Mouse (Mus musculus) embryonic facial prominence, embryonic 13.5 days (tissue): ENCODE data around the gene Nectin2. TPM values are rescaled to one million over a fixed set of nuclear protein-coding genes. Genes with fewer than 3 reads are reported as not detected.

Source experiments
- ATAC-seq: fragments of 200-750 bp; cut with Nextera tagmentation; 2 replicates; pipeline ENCODE4 v1.8.0; 2017; ENCODE audit warnings: low read depth; ENCODE audit not compliant: insufficient number of reproducible peaks, insufficient read depth, low FRiP score, low TSS enrichment
- H3K27ac ChIP-seq: fragments of 300-500 bp; sonication (generic); 2 replicates; pipeline ENCODE4 v1.5.1; 2015; ENCODE audit warnings: moderate library complexity, mild to moderate bottlenecking, inconsistent platforms
- H3K27me3 ChIP-seq: fragments of 300-500 bp; sonication (generic); 2 replicates; pipeline ENCODE4 v1.6.1; 2015; ENCODE audit warnings: mild to moderate bottlenecking, inconsistent platforms
- H3K36me3 ChIP-seq: fragments of 300-500 bp; sonication (generic); 2 replicates; pipeline ENCODE4 v1.6.1; 2015; ENCODE audit warnings: mild to moderate bottlenecking, inconsistent platforms
- H3K4me1 ChIP-seq: fragments of 300-500 bp; sonication (generic); 2 replicates; pipeline ENCODE4 v1.6.1; 2015; ENCODE audit warnings: inconsistent platforms
- H3K4me2 ChIP-seq: fragments of 300-500 bp; sonication (generic); 2 replicates; pipeline ENCODE4 v1.6.1; 2015; ENCODE audit warnings: moderate library complexity, mild to moderate bottlenecking, inconsistent platforms
- H3K4me3 ChIP-seq: fragments of 300-500 bp; sonication (generic); 2 replicates; pipeline ENCODE4 v1.5.1; 2015; ENCODE audit warnings: mild to moderate bottlenecking, inconsistent platforms
- H3K9ac ChIP-seq: fragments of 300-500 bp; sonication (generic); 2 replicates; pipeline ENCODE4 v1.6.1; 2015; ENCODE audit warnings: mild to moderate bottlenecking, inconsistent platforms
- H3K9me3 ChIP-seq: fragments of 300-500 bp; sonication (generic); 2 replicates; pipeline ENCODE4 v1.6.1; 2016; ENCODE audit warnings: inconsistent platforms
- WGBS: fragments of 180-500 bp; shearing (Covaris S2); methylation state at CpG from one replicate; pipeline ENCODE4 v1.1.7; 2015; ENCODE audit warnings: mixed read lengths; 5-methylcytosine and 5-hydroxymethylcytosine counted together
- polyA plus RNA-seq: library from polyadenylated mRNA; unstranded; fragments of >200 nt; fragmentation: Nextera tagmentation; extraction: Ambion mirVana; gene quantifications from 2 replicates; pipeline ENCODE4 v1.2.1, GENCODE M21; 2015

Nectin2 gene
- polyA plus RNA-seq, 1 experiment from 2014 or later: 87.0 TPM

DNA sequence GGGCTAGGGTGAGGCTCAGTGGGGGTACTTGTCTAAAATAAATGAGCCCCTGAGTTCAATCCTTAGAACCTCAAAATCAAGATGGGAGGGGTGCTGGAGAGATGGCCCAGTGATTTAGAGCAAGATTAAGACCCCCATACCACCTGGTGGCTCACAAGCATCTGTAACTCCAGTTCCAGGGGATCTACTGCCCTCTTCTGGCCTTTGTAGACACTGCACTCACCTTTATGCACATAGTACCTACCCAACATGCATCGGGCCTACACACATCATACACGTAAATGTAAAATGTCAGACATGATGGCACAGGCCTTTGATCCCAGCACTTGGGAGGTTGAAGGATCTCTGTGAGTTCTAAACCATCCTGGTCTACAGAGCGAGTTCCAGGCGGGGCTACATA lies 32.4 kb upstream of the Nectin2 start:
- no peaks in the 10 kb centered on the region for H3K9me3 ChIP-seq
- no peak overlapping the region for H3K4me2 ChIP-seq
- no peak overlapping the region for H3K4me3 ChIP-seq
- H3K36me3 ChIP-seq: no peaks in the 10 kb centered on the region
- H3K9ac ChIP-seq: no peak overlapping the region
- 90% methylated on average over 4 of the region's 4 CpGs for WGBS
- peaks cover 4% of the 10 kb centered on the region for H3K4me1 ChIP-seq
- ATAC-seq: no peak
- H3K27ac ChIP-seq: no peak overlapping the region
- H3K27me3 ChIP-seq: no peaks in the 10 kb centered on the region

DNA sequence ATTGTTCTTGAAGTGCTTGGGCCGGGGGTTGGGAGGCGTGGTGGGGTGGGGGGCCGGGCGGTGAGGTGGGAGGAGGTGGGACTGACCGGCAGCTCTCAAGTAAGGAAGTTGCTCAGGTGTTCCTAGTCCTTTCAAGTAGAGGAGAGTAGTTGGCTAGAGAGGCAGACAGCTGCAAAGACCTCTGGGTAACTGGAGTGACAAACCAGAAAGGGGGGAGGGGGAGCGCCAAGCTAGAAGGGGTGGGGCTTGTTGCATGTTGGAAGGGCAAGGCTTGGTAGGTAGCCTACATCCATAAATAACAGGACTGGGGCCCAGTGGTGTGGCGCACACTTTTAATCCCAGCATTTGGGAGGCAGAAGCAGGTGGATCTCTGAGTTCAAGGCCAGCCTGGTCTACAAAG lies 31.5 kb upstream of the Nectin2 start:
- H3K4me1 ChIP-seq: peaks cover 4% of the 10 kb centered on the region
- no peaks in the 10 kb centered on the region for H3K27me3 ChIP-seq
- no peaks in the 10 kb centered on the region for H3K9me3 ChIP-seq
- no peak overlapping the region for H3K27ac ChIP-seq
- no peak overlapping the region for H3K4me3 ChIP-seq
- 91% methylated on average over 7 of the region's 7 CpGs for WGBS
- ATAC-seq: no peak
- no peak overlapping the region for H3K4me2 ChIP-seq
- H3K36me3 ChIP-seq: no peaks in the 10 kb centered on the region
- H3K9ac ChIP-seq: no peak overlapping the region

DNA sequence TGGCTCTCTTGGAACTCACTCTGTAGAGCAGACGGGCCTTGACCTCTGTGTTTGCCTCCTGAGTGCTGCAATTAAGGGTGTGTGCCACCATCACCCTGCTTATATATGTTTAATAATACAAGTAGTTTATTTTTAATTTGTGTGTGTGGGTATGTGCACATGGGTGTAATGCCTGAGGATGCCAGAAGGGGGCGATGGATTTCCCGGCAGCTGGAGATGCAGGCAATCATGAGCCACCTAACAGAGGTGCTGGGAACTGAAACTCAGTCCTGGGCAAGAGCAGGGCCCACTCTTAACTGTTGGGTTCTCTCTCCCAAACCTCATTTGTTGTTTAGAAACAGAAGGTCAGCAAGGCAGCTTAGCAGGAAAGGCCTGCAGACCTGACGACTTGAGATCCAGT lies 29.6 kb upstream of the Nectin2 start:
- no peaks in the 10 kb centered on the region for H3K36me3 ChIP-seq
- H3K27me3 ChIP-seq: no peaks in the 10 kb centered on the region
- 77% methylated on average over 4 of the region's 4 CpGs for WGBS
- H3K27ac ChIP-seq: no peak overlapping the region
- no peak overlapping the region for H3K4me3 ChIP-seq
- ATAC-seq: no peak
- no peak overlapping the region for H3K9ac ChIP-seq
- H3K9me3 ChIP-seq: no peaks in the 10 kb centered on the region
- no peaks in the 10 kb centered on the region for H3K4me1 ChIP-seq
- no peak overlapping the region for H3K4me2 ChIP-seq

DNA sequence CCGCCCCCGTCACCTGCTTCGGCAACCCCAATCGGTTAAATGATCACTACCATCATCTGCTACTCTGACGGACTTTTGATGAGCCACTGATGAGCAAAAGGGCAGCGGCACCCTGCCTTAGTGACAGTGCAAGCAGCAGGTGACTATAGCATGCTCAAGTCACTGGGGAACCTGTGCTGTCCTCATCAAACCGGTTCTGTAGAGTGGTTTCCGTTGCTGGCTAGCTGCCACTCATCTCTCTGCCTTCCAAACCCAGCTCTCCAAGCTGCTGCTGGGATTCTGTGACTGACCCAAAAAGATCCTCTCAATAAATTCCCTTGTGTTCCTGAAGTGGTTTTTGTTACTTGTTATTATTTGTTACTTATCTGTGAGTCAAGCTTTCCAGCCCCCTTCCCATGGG lies 28.4 kb upstream of the Nectin2 start:
- no peak for ATAC-seq
- WGBS: 77% methylated on average over 8 of the region's 8 CpGs
- H3K9ac ChIP-seq: no peak overlapping the region
- H3K27ac ChIP-seq: no peak overlapping the region
- no peaks in the 10 kb centered on the region for H3K36me3 ChIP-seq
- no peaks in the 10 kb centered on the region for H3K27me3 ChIP-seq
- H3K4me2 ChIP-seq: no peak overlapping the region
- no peak overlapping the region for H3K4me3 ChIP-seq
- no peaks in the 10 kb centered on the region for H3K9me3 ChIP-seq
- no peaks in the 10 kb centered on the region for H3K4me1 ChIP-seq

DNA sequence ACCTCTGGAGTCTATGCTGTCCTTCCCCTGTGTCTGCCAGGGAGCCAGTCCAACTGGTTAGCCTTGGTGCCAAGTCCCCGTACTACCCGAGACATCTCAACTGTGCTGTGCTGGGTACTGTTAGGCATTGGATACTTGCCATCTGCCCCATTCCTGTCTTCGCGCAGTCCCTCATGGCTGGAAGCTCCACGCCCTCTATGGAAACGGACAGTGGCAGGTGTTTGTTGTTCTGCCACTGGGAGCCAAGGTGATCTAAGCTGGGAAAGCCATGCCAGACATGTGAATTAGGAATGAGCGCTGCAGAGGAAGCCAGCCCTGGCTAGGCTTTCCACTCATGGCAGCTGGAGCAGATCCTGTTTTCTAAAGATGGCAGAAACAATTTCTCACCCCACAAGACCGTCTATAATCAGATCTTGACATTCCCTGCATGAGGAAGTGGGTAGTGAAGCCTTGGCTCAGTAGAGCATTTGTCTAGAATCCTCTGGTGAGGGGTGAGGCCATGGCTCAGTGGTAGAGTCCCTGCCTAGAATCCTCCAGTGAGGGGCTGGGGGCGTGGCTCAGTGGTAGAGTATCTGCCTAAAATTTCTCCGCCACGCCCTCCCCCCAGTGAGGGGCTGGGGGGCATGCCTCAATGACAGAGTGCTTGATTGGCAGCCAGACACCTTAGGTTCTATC lies 26.9 kb upstream of the Nectin2 start:
- H3K9ac ChIP-seq: no peak overlapping the region
- H3K4me1 ChIP-seq: no peaks in the 10 kb centered on the region
- no peak overlapping the region for H3K4me2 ChIP-seq
- H3K4me3 ChIP-seq: no peak overlapping the region
- no peak overlapping the region for H3K27ac ChIP-seq
- no peaks in the 10 kb centered on the region for H3K9me3 ChIP-seq
- H3K36me3 ChIP-seq: no peaks in the 10 kb centered on the region
- 90% methylated on average over 11 of the region's 11 CpGs for WGBS
- no peak for ATAC-seq
- no peaks in the 10 kb centered on the region for H3K27me3 ChIP-seq

DNA sequence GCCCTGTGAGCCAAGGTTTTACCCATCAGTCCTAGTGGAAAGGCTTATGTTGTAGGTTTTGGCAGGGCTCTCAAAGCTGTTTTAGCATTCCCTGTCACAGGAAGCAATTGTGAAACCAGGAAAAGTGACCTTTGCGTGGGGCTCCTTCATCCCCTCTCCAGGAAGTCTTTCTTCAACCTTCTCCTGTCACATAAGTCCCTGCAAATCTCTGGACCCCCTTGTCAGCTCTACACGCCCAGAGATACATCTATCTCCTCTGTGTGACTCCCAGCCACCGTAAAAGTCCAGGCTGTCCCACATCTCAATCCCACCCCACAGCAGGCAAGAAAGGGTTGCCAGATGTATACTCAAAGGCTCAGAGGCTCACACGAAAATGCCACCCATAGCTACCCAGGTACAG lies 21.4 kb upstream of the Nectin2 start:
- H3K4me3 ChIP-seq: no peak overlapping the region
- peaks cover 33% of the 10 kb centered on the region for H3K4me1 ChIP-seq
- no peak overlapping the region for H3K27ac ChIP-seq
- WGBS: 65% methylated on average over 4 of the region's 4 CpGs
- H3K27me3 ChIP-seq: peaks cover 6% of the 10 kb centered on the region
- H3K9me3 ChIP-seq: no peaks in the 10 kb centered on the region
- no peak overlapping the region for H3K9ac ChIP-seq
- no peak for ATAC-seq
- peak overlapping the region; percentile 84 for H3K4me2 ChIP-seq
- peaks cover 6% of the 10 kb centered on the region; the same call in 1 of the 2 replicates for H3K36me3 ChIP-seq

DNA sequence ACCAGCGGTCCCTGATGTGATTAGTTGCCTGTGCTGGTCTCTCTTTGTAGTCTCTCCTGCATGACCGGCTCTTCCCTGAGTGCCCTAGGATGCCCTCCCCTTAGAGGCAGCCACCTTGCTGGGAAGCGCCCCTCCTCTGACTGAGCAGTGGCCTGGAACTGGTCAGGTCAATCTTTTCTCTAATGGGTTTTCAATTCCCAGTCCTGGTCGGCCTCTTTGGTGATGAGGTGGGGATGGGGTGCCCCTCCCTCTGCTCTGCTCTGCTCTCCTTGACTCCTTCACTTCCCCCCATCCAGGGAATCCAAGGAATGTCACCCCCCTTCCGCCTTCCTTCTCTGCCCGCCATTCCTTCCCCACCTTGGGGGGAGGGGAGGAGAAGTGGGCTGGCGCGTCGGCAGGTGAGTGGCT lies 20.7 kb upstream of the Nectin2 start, which contains the start of gene Bcam:
TSS of gene Bcam (minus strand) at position 33 of the 408 bp plus-strand sequence.
- Histone ChIP-seq H3K27ac (peak within 1 kb of the TSS; percentile 77), H3K9me3 (no peaks in the 10 kb centered on the region), H3K9ac (peak within 1 kb of the TSS; percentile 75), H3K36me3 (peaks cover 11% of the 10 kb centered on the region), H3K27me3 (peaks cover 6% of the 10 kb centered on the region), H3K4me3 (peak within 1 kb of the TSS; percentile 54), H3K4me2 (peak within 1 kb of the TSS; percentile 84), H3K4me1 (peaks cover 33% of the 10 kb centered on the region)
- WGBS: under 1% methylated on average over 9 of the region's 9 CpGs
- peak; percentile 28; the same call in 1 of the 2 replicates for ATAC-seq

DNA sequence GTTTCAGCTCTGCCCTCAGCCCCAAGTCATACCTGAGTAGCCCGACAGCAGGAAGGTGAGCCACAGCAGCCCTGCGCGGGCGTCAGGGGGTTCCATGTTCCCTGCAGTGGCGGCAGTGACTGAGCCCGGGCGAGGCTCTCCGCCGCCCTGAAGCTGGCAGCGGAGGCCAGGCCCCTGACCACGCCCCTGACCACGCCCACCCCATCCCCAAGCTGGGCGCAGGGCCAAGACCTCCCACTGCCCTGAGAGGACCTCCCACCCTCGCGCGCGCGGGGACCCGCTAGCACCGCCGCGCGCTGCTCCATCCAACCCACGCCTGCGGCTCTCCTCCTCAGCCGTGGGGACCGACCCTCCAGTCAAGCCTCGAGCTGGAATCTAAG lies 20.1 kb upstream of the Nectin2 start:
- Histone ChIP-seq H3K27ac (peak overlapping the region; percentile 77), H3K9ac (peak overlapping the region; percentile 75), H3K4me3 (peak overlapping the region; percentile 54), H3K36me3 (peaks cover 16% of the 10 kb centered on the region), H3K4me1 (peaks cover 33% of the 10 kb centered on the region), H3K9me3 (no peaks in the 10 kb centered on the region), H3K4me2 (peak overlapping the region; percentile 84), H3K27me3 (peaks cover 6% of the 10 kb centered on the region)
- WGBS: under 1% methylated on average over 27 of the region's 28 CpGs
- ATAC-seq: peak; percentile 68

DNA sequence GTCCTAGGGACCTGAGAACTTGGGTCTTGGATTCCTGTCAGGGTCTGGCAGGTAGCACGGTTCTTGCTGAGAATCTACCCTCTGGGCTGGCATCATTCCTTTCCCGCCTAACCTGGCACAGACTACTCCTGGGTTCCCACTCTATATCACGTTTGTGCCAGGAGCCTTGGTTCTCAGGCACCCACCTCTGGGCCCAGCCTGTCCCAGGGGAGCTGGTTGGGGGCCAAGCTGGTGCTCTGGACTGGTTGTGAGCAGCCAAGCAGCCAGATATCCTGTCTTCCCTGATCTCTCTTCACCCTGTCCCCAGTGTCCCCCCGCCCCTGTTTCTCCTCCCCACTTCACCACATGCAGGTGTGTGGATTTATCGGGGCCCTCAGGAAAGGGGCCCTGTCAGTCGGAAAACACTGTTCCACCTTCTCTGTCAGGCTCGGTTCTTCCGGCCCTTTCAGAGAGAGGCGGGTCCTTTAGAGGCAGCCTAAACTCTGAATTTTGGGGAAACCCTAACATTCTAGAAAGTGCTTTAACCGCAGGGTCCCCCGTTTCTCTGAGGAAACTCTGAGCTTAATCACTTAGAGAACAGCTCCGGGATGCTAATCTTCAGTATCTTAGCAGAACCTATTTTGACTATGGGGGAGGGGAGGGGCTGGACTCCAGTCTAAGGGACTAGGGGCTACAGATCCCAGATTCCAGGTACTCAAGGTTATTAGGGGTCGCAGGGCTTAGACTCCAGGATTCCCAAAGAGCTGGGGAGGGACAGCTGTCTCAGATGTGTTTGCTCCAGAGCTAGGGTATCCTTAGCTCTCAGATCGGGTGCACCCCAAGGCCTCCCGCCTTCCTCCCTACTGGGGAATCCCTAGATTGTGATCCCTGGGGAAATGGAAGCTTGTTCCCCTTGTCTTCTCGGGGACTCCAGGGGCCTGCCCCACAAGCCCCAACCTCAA lies 19.4 kb upstream of the Nectin2 start:
- no peak for ATAC-seq
- Histone ChIP-seq H3K9ac (peak overlapping the region; percentile 75), H3K4me3 (peak overlapping the region; percentile 54), H3K4me1 (peaks cover 33% of the 10 kb centered on the region), H3K36me3 (peaks cover 22% of the 10 kb centered on the region), H3K9me3 (no peaks in the 10 kb centered on the region), H3K27ac (peak overlapping the region; percentile 77), H3K27me3 (peaks cover 6% of the 10 kb centered on the region), H3K4me2 (peak overlapping the region; percentile 84)
- whole genome bisulfite sequencing: 7% methylated on average over 16 of the region's 16 CpGs

DNA sequence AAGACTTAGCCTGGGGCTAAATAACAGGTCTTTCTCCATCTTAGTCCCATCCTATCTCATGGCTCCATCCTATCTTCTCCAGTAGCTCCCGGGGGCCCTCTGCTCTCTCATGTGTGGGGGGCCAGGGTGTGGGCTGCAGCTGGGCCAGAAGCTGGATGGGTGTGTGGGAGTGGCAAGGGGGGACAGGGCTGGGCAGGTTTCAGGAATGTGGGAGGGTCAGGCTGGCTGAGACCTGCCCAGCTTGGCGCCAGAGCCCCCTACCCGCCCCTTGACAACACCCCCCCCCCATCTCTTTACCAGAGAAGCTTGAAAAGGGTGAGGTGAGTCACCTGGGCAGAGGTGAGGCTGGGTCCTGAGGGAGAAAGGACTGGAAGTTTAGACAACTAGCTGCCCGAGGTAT lies 18.7 kb upstream of the Nectin2 start:
- ATAC-seq: 0 out of 2 replicates have a peak, but pooled peaks have one; percentile 18
- peaks cover 29% of the 10 kb centered on the region for H3K36me3 ChIP-seq
- H3K4me2 ChIP-seq: peak overlapping the region; percentile 84
- H3K9me3 ChIP-seq: no peaks in the 10 kb centered on the region
- H3K27me3 ChIP-seq: peaks cover 6% of the 10 kb centered on the region
- peak overlapping the region; percentile 75 for H3K9ac ChIP-seq
- peak overlapping the region; percentile 54 for H3K4me3 ChIP-seq
- WGBS: 26% methylated on average over 4 of the region's 4 CpGs
- H3K4me1 ChIP-seq: peaks cover 33% of the 10 kb centered on the region
- H3K27ac ChIP-seq: peak overlapping the region; percentile 61

DNA sequence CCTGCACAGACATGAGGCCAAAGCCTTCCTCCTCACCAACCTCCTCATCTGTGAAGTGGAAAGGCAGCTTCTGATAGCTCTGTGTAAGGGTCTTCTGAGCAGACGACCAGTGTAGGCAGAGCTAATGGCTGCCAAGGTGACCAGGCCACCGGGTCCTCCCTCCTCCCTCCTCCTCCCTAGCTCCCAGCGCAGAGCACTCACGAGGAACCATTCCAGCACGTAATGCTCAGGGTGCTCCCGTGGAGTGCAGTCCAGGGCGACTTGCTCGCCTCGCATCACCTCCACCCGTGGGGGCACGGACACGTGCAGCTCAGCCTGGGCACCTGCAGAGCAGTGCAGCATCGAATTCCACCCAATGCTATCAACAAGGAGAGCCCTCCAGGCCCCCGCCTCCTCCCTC lies 18.0 kb upstream of the Nectin2 start:
- H3K27ac ChIP-seq: 0 out of 2 replicates have a peak overlapping the region, but pooled peaks have one; percentile 11
- peaks cover 33% of the 10 kb centered on the region for H3K4me1 ChIP-seq
- ATAC-seq: no peak
- peaks cover 35% of the 10 kb centered on the region for H3K36me3 ChIP-seq
- peaks cover 6% of the 10 kb centered on the region for H3K27me3 ChIP-seq
- WGBS: 62% methylated on average over 14 of the region's 14 CpGs
- H3K9me3 ChIP-seq: no peaks in the 10 kb centered on the region
- peak overlapping the region; percentile 75; the same call in 1 of the 2 replicates for H3K9ac ChIP-seq
- H3K4me3 ChIP-seq: peak overlapping the region; percentile 54
- H3K4me2 ChIP-seq: peak overlapping the region; percentile 84
